Mouse (Mus musculus) cortical plate, adult 2 months (tissue): ENCODE data around the gene Rap1a.
A peak's percentile ranks its signal among the peaks of the same experiment; 100 is the strongest.

Experiments
- CTCF ChIP-seq: fragments of 200-500 bp; IDR thresholded peaks from 2 replicates; pipeline ENCODE4 v1.5.1; 2011; ENCODE audit warnings: mild to moderate bottlenecking, control low read depth, low read length; ENCODE audit not compliant: insufficient read depth; ENCODE audit errors: extremely low read depth
- POLR2A ChIP-seq: fragments of 200-500 bp; IDR thresholded peaks from 2 replicates; pipeline ENCODE4 v1.6.1; 2011; ENCODE audit warnings: mild to moderate bottlenecking, low read length, control low read depth; ENCODE audit not compliant: insufficient read depth; ENCODE audit errors: extremely low read depth

GRCm38 (mm10) chr3:105717856-105718555, 83.1 kb downstream of the Rap1a start:
- TF ChIP-seq CTCF, result no peak
- peak; percentile 65 for TF ChIP-seq POLR2A
